Mouse (Mus musculus) megakaryocyte, embryonic 14.5 days (primary cell): ENCODE data around the gene Slc39a1.

Source experiments
- FLI1 ChIP-seq: IDR thresholded peaks from 2 replicates; pipeline ENCODE4 v1.6.1; 2012; ENCODE audit warnings: low read length, inconsistent platforms, mixed read lengths
- GATA1 ChIP-seq: IDR thresholded peaks from 3 replicates; pipeline ENCODE4 v1.6.1; 2012; ENCODE audit warnings: mixed read lengths, low read length, inconsistent platforms, borderline replicate concordance

DNA sequence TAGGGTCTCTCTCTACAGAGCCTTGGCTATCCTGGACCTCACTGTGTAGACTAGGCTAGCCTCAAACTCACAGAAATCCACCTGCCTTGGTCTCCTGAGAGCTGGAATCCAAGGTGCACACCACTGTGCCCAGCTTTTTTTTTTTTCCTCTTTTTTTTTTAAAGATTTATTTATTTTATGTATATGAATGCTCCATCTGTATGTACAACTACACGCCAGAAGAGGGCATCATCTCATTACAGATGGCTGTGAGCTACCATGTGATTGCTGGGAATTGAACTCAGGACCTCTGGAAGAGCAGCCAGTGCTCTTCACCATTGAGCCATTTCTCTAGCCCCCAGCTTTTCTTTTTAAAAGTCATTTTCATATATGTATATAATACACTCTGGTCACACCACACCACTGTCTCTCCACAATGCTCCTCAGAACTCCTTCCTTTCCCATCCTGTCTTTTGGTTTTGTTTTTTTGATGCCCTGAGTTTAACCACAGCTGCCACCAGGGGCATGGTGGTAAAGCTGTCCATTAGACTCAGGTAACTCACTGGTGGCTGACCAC lies 32.1 kb upstream of the Slc39a1 start:
- no peak for TF ChIP-seq GATA1
- TF ChIP-seq FLI1, result no peak
